8 mouse cellular contexts compared by ENCODE assay signal in genomic region chr4:133706956-133707355, GRCm38 (mm10). TPM values are rescaled to one million over a fixed set of nuclear protein-coding genes. Genes with fewer than 3 reads are reported as not detected.
A peak's percentile ranks its signal among the peaks of the same experiment; 100 is the strongest.
DNase-seq lines count a peak whose midpoint lies in the region; ATAC-seq lines count a peak whose summit lies in the region.

No protein-coding gene starts in this region.

- no peak overlapping the region for H3K4me2 ChIP-seq in neural tube, embryonic 13.5 days
- no peak overlapping the region for H3K4me2 ChIP-seq in neural tube, embryonic 15.5 days

- no peaks in the 10 kb centered on the region for H3K27me3 ChIP-seq in neural tube, embryonic 13.5 days
- H3K27me3 ChIP-seq in neural tube, embryonic 15.5 days (replicated peaks), result no peaks in the 10 kb centered on the region

- H3K9ac ChIP-seq in neural tube, embryonic 13.5 days, result no peak overlapping the region
- H3K9ac ChIP-seq in neural tube, embryonic 15.5 days (replicated peaks), result no peak overlapping the region

- no peak for ATAC-seq in neural tube, embryonic 13.5 days (ENCODE audit: low read depth)
- ATAC-seq in granulocyte monocyte progenitor cell, adult 5-6 weeks (replicated peaks; ENCODE audit: poor library complexity, severe bottlenecking), result peak; percentile 94
- ATAC-seq in neural tube, embryonic 15.5 days (ENCODE audit: low FRiP score), result no peak

- H3K27ac ChIP-seq in neural tube, embryonic 13.5 days (replicated peaks), result peak overlapping the region; percentile 57
- H3K27ac ChIP-seq in neural tube, embryonic 15.5 days (replicated peaks), result peak overlapping the region; percentile 64

- no peaks in the 10 kb centered on the region for H3K9me3 ChIP-seq in neural tube, embryonic 13.5 days
- no peaks in the 10 kb centered on the region for H3K9me3 ChIP-seq in neural tube, embryonic 15.5 days (replicated peaks)

- WGBS in neural tube, embryonic 13.5 days, result 64% methylated on average over 8 of the region's 8 CpGs
- 66% methylated on average over 8 of the region's 8 CpGs for WGBS in neural tube, embryonic 15.5 days

- peaks cover 43% of the 10 kb centered on the region for H3K36me3 ChIP-seq in neural tube, embryonic 13.5 days
- H3K36me3 ChIP-seq in neural tube, embryonic 15.5 days, result peaks cover 17% of the 10 kb centered on the region

- no peak overlapping the region for H3K4me3 ChIP-seq in neural tube, embryonic 13.5 days
- H3K4me3 ChIP-seq in neural tube, embryonic 15.5 days (replicated peaks), result no peak overlapping the region

- DNase-seq in neural tube, embryonic 10.5 days (ENCODE audit: extremely low spot score, low spot score), result no peak
- DNase-seq in cerebellum, adult 9-10 months, result peak; percentile 77
- DNase-seq in kidney, adult 18-20 months, result peak; percentile 63
- peak; percentile 56 for DNase-seq in liver
- peak; percentile 83 for DNase-seq in thymus, postnatal 4 days

- H3K4me1 ChIP-seq in neural tube, embryonic 13.5 days (replicated peaks), result peaks cover 47% of the 10 kb centered on the region
- peaks cover 42% of the 10 kb centered on the region for H3K4me1 ChIP-seq in neural tube, embryonic 15.5 days

RNA-seq across cellular contexts. Expression of gene Pigv, which starts 34.5 kb away (rescaled TPM):
- 12.3 and 14.2 TPM in 2 replicates for polyA plus RNA-seq in neural tube, embryonic 13.5 days (2015; fragmentation: Nextera tagmentation; extraction: Ambion mirVana)
- total RNA-seq in granulocyte monocyte progenitor cell, adult 5-6 weeks (2014; fragmentation: Nextera tagmentation), result 8.7 and 11.5 TPM in 2 replicates
- 6.6 and 8.1 TPM in 2 replicates for total RNA-seq in granulocyte monocyte progenitor cell, adult 5-6 weeks (2017)
- 12.4 and 15.7 TPM in 2 replicates for polyA plus RNA-seq in neural tube, embryonic 15.5 days (2015; fragmentation: Nextera tagmentation; extraction: Ambion mirVana)

RNA-seq across cellular contexts. Expression of gene Arid1a, which starts 49.6 kb away (rescaled TPM):
- 31.8 and 37.3 TPM in 2 replicates for polyA plus RNA-seq in neural tube, embryonic 13.5 days (2015; fragmentation: Nextera tagmentation; extraction: Ambion mirVana)
- total RNA-seq in granulocyte monocyte progenitor cell, adult 5-6 weeks (2014; fragmentation: Nextera tagmentation), result 125 and 153 TPM in 2 replicates
- total RNA-seq in granulocyte monocyte progenitor cell, adult 5-6 weeks (2017), result 26.6 and 33.2 TPM in 2 replicates
- 26.9 and 28.7 TPM in 2 replicates for polyA plus RNA-seq in neural tube, embryonic 15.5 days (2015; fragmentation: Nextera tagmentation; extraction: Ambion mirVana)

RNA-seq across cellular contexts. Expression of gene Zdhhc18, which starts 57.0 kb away (rescaled TPM):
- 2.8 and 4.3 TPM in 2 replicates for polyA plus RNA-seq in neural tube, embryonic 13.5 days (2015; fragmentation: Nextera tagmentation; extraction: Ambion mirVana)
- total RNA-seq in granulocyte monocyte progenitor cell, adult 5-6 weeks (2014; fragmentation: Nextera tagmentation), result 12.9 and 22.4 TPM in 2 replicates
- total RNA-seq in granulocyte monocyte progenitor cell, adult 5-6 weeks (2017), result 10.7 and 12.5 TPM in 2 replicates
- polyA plus RNA-seq in neural tube, embryonic 15.5 days (2015; fragmentation: Nextera tagmentation; extraction: Ambion mirVana), result 4.3 and 7.0 TPM in 2 replicates
